Mouse (Mus musculus): ENCODE measurements at regions not wholly inside any gene's neighbourhood (a gene's known extent, or its start where the extent isn't known, plus 50 kb on each side); places are given as distances from the start of the nearest gene placed in this dataset.

GRCm38 (mm10) chr4:6508091-6508490 is 1714.9 kb upstream of the Impad1 start:
- 0 out of 2 replicates have a peak, but pooled peaks cover 2% of the 10 kb centered on the region for H3K4me1 ChIP-seq (ENCODE audit: control insufficient read depth, insufficient read depth, low read length)
- H3K27ac ChIP-seq (ENCODE audit: insufficient read depth, low read length): no peak overlapping the region
- no peak overlapping the region for H3K4me3 ChIP-seq (ENCODE audit: insufficient read depth, low read length)
- TF ChIP-seq POLR2A (IDR thresholded peaks at IDR 0.05; ENCODE audit: low read depth, low read length) (no peak), CTCF (IDR thresholded peaks at IDR 0.05; ENCODE audit: borderline replicate concordance, insufficient read depth, low read length) (no peak)

All from embryonic fibroblast, embryonic 13.5 days (primary cell).